Mouse (Mus musculus) liver, embryonic 11.5 days (tissue): Measurements from ENCODE around the gene Taz. TPM values are rescaled to one million over a fixed set of nuclear protein-coding genes. Genes with fewer than 3 reads are reported as not detected.

Source experiments
- ATAC-seq: fragments of 200-750 bp; cut with Nextera tagmentation; replicated peaks from 2 replicates; pipeline ENCODE4 v1.8.0; 2017; ENCODE audit warnings: moderate number of reproducible peaks, mild to moderate bottlenecking, moderate TSS enrichment, moderate library complexity; ENCODE audit not compliant: low FRiP score
- DNase-seq: peaks from one replicate; pipeline ENCODE4 v3.0.0-alpha.2; 2017; ENCODE audit warnings: low spot score
- H3K27ac ChIP-seq: fragments of 300-500 bp; sonication (generic); 2 replicates; pipeline ENCODE4 v1.5.1; 2014; ENCODE audit warnings: mild to moderate bottlenecking, low read depth, low read length, control low read depth
- H3K27me3 ChIP-seq: fragments of 300-500 bp; sonication (generic); replicated peaks from 2 replicates; pipeline ENCODE4 v1.6.1; 2014; ENCODE audit warnings: low read length, mixed read lengths; ENCODE audit not compliant: control insufficient read depth, insufficient read depth
- H3K36me3 ChIP-seq: fragments of 300-500 bp; sonication (generic); 2 replicates; pipeline ENCODE4 v1.6.1; 2014; ENCODE audit warnings: mild to moderate bottlenecking, low read length, moderate library complexity, mixed read lengths; ENCODE audit not compliant: control insufficient read depth, insufficient read depth
- H3K4me1 ChIP-seq: fragments of 300-500 bp; sonication (generic); replicated peaks from 2 replicates; pipeline ENCODE4 v1.6.1; 2014; ENCODE audit warnings: low read length, mixed read lengths; ENCODE audit not compliant: control insufficient read depth, insufficient read depth
- H3K4me2 ChIP-seq: fragments of 300-500 bp; sonication (generic); 2 replicates; pipeline ENCODE4 v1.6.1; 2014; ENCODE audit warnings: mild to moderate bottlenecking, control low read depth, moderate library complexity
- H3K4me3 ChIP-seq: fragments of 300-500 bp; sonication (generic); 2 replicates; pipeline ENCODE4 v1.5.1; 2014; ENCODE audit warnings: low read depth, low read length, control low read depth
- H3K9ac ChIP-seq: fragments of 300-500 bp; sonication (generic); 2 replicates; pipeline ENCODE4 v1.6.1; 2014; ENCODE audit warnings: low read depth, low read length, control low read depth
- H3K9me3 ChIP-seq: fragments of 300-500 bp; sonication (generic); 2 replicates; pipeline ENCODE4 v1.6.1; 2016; ENCODE audit warnings: low read length, inconsistent platforms, mixed read lengths; ENCODE audit not compliant: control insufficient read depth
- WGBS: fragments of 180-500 bp; shearing (Covaris S2); extraction: QIAGEN DNeasy Blood & Tissue Kit; methylation state at CpG from one replicate; pipeline ENCODE4 v1.1.7; 2014; 5-methylcytosine and 5-hydroxymethylcytosine counted together
- polyA plus RNA-seq: library from polyadenylated mRNA; unstranded; fragments of >200 nt; fragmentation: Nextera tagmentation; extraction: Ambion mirVana; gene quantifications from 2 replicates; pipeline ENCODE4 v1.2.1, GENCODE M21; 2014

Gene Taz
- polyA plus RNA-seq, 1 experiment from 2014 or later, result 48.5 TPM

DNA sequence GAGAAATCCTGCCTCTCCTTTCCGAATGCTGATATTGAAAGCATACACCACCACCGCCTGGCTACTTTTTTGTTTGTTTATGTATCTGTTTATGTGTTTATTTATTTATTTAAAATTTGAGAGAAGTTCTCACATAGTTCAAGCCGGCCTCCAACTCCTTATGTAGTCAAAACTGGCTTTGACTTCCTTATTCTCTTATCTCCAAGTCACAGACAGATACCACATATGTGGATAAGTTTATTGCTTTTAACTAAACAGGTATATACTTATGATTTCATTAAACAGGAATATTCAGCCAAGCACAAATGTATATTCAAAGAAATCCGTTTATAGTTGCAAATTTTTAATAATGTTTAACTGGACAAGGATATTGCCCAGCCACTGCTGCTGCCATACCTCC is 11.7 kb downstream of the Taz start:
- Histone ChIP-seq H3K27ac (no peak overlapping the region), H3K4me3 (no peak overlapping the region), H3K9me3 (no peaks in the 10 kb centered on the region), H3K4me2 (no peak overlapping the region), H3K4me1 (no peaks in the 10 kb centered on the region), H3K9ac (no peak overlapping the region), H3K36me3 (no peaks in the 10 kb centered on the region; the same call in 1 of the 2 replicates), H3K27me3 (no peaks in the 10 kb centered on the region)
- DNase-seq (no peak), ATAC-seq (no peak)
- 61% methylated on average over 4 of the region's 4 CpGs for WGBS

DNA sequence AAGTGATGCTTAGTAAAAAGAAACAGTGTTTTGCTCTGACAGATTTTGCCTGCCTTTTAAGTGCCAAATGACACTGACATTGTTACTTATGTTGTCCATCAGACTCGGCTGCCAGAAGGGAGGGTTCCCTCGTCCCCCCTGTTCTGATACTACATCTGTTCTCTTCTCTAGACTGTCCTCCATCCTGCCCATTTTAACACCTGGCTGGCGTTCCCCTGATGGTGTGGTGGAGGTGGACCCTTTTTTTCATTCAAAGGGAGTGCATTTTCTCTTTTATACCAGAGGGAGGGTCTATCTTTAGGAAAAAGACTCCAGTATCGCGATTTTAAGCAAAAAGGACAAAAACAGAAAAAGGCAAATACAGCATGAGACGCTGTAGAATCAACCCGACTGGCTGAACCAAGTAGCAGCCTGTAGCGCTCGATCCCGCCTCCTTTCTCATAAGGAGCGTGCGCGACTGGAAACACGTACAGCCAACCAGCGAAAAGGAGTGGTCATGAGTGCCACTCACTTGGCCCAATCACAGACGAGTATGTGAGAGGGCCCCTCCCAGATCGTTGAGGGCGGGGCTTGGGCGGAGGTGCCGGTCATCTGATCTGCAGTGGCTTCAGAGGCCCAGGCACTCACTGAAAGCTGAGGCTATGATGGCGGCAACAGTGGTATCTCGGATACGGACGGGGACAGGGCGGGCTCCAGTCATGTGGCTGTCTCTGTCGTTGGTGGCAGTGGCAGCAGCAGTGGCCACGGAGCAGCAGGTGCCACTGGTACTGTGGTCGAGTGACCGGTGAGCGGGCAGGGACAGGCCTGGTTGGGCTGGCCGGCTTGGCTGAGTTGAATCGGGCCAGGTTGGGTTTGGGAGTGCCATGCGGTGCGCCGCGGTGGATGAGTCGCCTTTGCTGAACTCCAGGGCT is 15.1 kb downstream of the Taz start, which contains the start of gene Atp6ap1:
TSS of gene Atp6ap1 (plus strand) at position 560 of the 911 bp plus-strand sequence.
- no peaks in the 10 kb centered on the region for H3K4me1 ChIP-seq
- 14% methylated on average over 37 of the region's 37 CpGs for WGBS
- peak within 1 kb of the TSS; percentile 82 for H3K4me2 ChIP-seq
- peak within 1 kb of the TSS; percentile 84 for H3K9ac ChIP-seq
- DNase-seq (peak; percentile 87), ATAC-seq (peak; percentile 97)
- H3K27me3 ChIP-seq, result no peaks in the 10 kb centered on the region
- no peaks in the 10 kb centered on the region for H3K9me3 ChIP-seq
- H3K36me3 ChIP-seq, result peaks cover 8% of the 10 kb centered on the region; the same call in 1 of the 2 replicates
- H3K4me3 ChIP-seq, result peak within 1 kb of the TSS; percentile 72
- peak within 1 kb of the TSS; percentile 52; the same call in 1 of the 2 replicates for H3K27ac ChIP-seq

DNA sequence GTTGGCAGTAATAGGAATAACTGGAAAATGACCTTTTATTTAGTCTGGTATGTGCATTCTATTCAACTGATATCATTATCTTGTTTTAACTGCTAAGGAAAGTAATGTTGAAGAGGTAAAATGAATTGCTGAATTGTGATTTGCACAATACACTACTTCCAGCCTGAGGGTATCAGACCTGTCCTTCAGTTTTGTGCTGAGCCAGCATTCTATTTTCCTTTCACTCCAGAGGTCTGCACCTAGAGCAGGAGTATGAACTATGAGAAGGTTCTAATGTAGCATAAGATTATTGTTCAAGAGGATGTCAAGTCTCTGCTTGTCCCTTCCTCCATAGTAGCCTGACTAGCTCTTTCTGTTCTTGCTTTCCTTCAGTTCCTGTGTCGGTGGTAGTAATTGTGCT is 16.6 kb downstream of the Taz start:
- H3K4me1 ChIP-seq, result no peaks in the 10 kb centered on the region
- no peak for ATAC-seq
- peak overlapping the region; percentile 29; the same call in 1 of the 2 replicates for H3K4me2 ChIP-seq
- H3K9ac ChIP-seq, result no peak overlapping the region
- no peak overlapping the region for H3K4me3 ChIP-seq
- H3K9me3 ChIP-seq, result no peaks in the 10 kb centered on the region
- H3K36me3 ChIP-seq, result peaks cover 17% of the 10 kb centered on the region; the same call in 1 of the 2 replicates
- WGBS, result 80% methylated on average over 1 of the region's 1 CpGs
- DNase-seq, result no peak
- no peak overlapping the region for H3K27ac ChIP-seq
- H3K27me3 ChIP-seq, result no peaks in the 10 kb centered on the region

DNA sequence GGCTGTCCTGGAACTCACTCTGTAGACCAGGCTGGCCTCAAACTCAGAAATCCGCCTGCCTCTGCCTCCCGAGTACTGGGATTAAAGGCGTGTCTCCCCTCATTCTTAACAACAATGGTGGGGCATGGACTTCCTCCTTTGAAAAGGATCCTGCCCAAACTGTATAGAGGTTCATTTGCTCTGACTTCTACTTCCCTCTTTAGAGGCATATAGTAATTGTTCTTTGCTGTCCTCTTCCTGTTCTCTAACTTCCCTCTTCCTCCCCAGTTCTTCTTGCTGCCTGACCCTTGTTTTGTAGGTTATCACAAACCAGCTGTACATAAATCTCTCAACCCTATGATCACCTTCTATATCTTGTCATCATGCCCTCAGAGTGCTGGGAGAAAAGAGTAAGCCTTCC is 18.0 kb downstream of the Taz start:
- no peak overlapping the region for H3K27ac ChIP-seq
- DNase-seq, result no peak
- WGBS, result 66% methylated on average over 3 of the region's 3 CpGs
- no peak overlapping the region for H3K4me2 ChIP-seq
- no peaks in the 10 kb centered on the region for H3K4me1 ChIP-seq
- no peaks in the 10 kb centered on the region for H3K27me3 ChIP-seq
- ATAC-seq, result no peak
- peaks cover 18% of the 10 kb centered on the region; the same call in 1 of the 2 replicates for H3K36me3 ChIP-seq
- H3K4me3 ChIP-seq, result no peak overlapping the region
- H3K9ac ChIP-seq, result no peak overlapping the region
- no peaks in the 10 kb centered on the region for H3K9me3 ChIP-seq

DNA sequence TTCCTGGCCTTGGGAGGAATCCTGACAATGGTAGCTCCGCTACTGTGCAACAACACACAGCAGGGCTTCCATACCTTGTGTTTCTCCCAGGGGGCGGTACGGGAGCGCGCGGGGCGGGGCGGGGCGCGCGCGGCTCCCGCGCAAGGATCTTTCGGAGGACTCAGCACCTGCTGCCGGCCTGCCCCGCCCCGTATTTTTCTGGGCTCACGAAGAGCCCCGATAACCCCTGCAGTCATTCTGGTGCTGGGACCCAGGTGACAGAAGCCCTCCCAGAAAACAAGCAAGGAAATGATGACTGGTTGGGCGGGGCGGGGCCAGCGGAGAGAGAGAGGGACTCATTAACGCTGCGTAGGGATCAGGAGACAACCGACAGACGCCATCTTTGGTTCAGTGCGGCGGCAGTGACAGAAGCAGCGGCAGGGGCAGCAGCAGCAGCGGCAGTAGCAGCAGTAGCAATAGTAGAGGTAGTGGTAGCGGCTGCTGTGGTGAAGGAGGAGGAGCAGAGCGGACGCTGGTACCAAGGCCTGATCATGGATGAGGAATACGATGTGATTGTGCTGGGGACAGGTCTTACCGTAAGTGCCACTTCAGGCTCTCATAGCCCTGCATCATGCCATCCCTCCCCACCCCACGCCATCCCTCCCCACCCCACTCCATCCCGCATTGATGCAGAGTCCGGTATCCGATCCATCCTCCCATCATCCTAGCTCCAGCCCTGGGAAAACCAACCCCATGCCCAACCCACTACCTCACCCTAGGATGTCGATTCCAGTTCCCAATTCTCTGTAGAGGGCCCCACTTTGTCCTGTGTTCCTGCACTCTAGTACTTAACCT is 23.4 kb downstream of the Taz start, which contains the start of gene Gdi1:
TSS of gene Gdi1 (plus strand) at position 132 of the 834 bp plus-strand sequence.
- peak within 1 kb of the TSS; percentile 77 for H3K4me2 ChIP-seq
- peak; percentile 85 for ATAC-seq

DNA sequence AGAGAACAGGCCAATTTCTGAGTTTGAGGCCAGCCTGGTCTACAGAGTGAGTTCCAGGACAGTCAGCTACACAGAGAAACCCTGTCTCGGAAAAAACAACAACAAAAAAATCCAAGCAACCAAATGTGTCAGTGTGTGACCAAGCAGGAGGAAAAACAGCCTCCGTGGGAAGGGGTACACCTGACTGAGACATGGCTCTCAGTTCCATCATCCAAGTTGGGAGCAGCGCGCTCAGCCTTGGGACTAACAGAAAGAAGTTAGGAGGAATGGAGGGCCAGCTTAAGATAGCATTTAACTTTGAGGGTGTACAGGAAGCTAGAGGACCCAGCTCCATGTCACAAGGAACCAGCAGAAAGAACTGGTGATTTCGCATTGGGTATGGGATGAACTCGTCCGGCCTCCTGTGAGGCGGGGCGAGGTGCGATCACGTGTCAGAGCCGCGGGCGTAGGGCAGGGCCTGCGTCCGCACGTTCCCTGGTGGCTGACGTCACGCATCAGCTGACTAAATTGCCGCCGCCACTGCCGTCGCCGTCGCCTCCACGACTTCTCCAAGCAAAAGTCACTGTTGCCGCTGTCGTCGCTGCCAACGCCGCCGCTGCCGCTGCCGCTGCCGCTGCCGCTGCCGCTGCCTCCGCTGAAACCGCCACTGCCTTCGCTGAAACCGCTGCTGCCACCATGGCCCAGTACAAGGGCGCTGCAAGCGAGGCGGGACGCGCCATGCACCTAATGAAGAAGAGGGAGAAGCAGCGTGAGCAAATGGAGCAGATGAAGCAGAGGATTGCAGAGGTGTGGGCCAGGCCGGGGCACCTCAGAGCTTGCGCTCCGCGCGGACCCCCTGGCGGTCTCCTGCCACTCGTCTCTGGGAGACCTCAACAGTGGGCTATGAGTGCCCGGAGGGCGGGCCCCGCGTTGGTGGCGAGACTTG is 31.1 kb downstream of the Taz start, which contains the start of gene Fam50a:
TSS of gene Fam50a (plus strand) at position 494 of the 925 bp plus-strand sequence.
- peak within 1 kb of the TSS; percentile 68 for H3K27ac ChIP-seq
- H3K4me3 ChIP-seq, result peak within 1 kb of the TSS; percentile 73
- peak; percentile 94 for ATAC-seq
- no peaks in the 10 kb centered on the region for H3K4me1 ChIP-seq
- no peaks in the 10 kb centered on the region; the same call in 1 of the 2 replicates for H3K27me3 ChIP-seq
- WGBS, result 17% methylated on average over 58 of the region's 59 CpGs
- H3K4me2 ChIP-seq, result peak within 1 kb of the TSS; percentile 69
- peak within 1 kb of the TSS; percentile 81 for H3K9ac ChIP-seq
- H3K9me3 ChIP-seq, result no peaks in the 10 kb centered on the region
- peak; percentile 77 for DNase-seq
- peaks cover 5% of the 10 kb centered on the region; the same call in 1 of the 2 replicates for H3K36me3 ChIP-seq

More for the DNA sequence above, 23.4 kb downstream of the Taz start, which contains the start of gene Gdi1:
- Histone ChIP-seq H3K9me3 (no peaks in the 10 kb centered on the region), H3K4me1 (no peaks in the 10 kb centered on the region), H3K27ac (peak within 1 kb of the TSS; percentile 78), H3K9ac (peak within 1 kb of the TSS; percentile 77), H3K4me3 (peak within 1 kb of the TSS; percentile 61), H3K36me3 (peaks cover 23% of the 10 kb centered on the region; the same call in 1 of the 2 replicates), H3K27me3 (no peaks in the 10 kb centered on the region)
- WGBS, result 6% methylated on average over 41 of the region's 41 CpGs
- peak; percentile 79 for DNase-seq

DNA sequence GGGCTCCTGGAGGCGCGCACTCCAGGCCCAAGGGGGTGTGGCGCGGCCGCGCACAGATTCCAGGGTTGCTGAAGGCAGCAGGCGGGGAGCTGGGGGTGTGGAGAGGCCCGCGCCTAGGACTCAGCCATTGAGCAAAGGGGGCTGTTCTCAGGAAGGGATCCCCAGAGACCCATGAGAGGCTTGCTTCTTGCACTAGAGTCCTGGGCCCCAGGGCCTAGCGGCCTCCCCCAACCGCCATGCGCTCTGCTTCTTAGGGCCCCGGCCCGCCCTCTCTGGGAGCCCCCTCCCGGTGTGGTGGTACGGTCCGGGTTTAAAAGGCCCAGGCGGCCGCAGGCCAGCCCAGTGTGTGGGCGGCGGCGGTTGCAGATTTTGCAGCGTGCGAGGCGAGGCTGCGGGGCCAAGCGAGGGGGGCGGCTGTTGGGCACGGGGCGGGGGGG is 47.0 kb downstream of the Taz start, which contains the start of gene Plxna3:
TSS of gene Plxna3 (plus strand) at position 342 of the 437 bp plus-strand sequence.
- 20% methylated on average over 27 of the region's 30 CpGs for WGBS
- H3K27ac ChIP-seq, result peak within 1 kb of the TSS; percentile 52; the same call in 1 of the 2 replicates
- ATAC-seq, result peak; percentile 92

More for the DNA sequence above, 47.0 kb downstream of the Taz start, which contains the start of gene Plxna3:
- peak within 1 kb of the TSS; percentile 70 for H3K4me2 ChIP-seq
- H3K9me3 ChIP-seq, result no peaks in the 10 kb centered on the region
- peak; percentile 71 for DNase-seq
- peak within 1 kb of the TSS; percentile 52 for H3K4me3 ChIP-seq
- H3K4me1 ChIP-seq, result peaks cover 3% of the 10 kb centered on the region
- no peaks in the 10 kb centered on the region for H3K27me3 ChIP-seq
- H3K36me3 ChIP-seq, result no peaks in the 10 kb centered on the region
- H3K9ac ChIP-seq, result peak within 1 kb of the TSS; percentile 64
